Mouse (Mus musculus) stomach, postnatal 0 days (tissue): ENCODE data around the gene Hells. TPM values are rescaled to one million over a fixed set of nuclear protein-coding genes. Genes with fewer than 3 reads are reported as not detected.

Experiments used
- ATAC-seq: fragments of 200-750 bp; cut with Nextera tagmentation; 2 replicates; pipeline ENCODE4 v1.8.0; 2017; ENCODE audit not compliant: low FRiP score, low TSS enrichment
- DNase-seq: peaks from one replicate; pipeline ENCODE4 v3.0.0-alpha.2; 2016; ENCODE audit warnings: low spot score
- H3K27ac ChIP-seq: fragments of 300-500 bp; sonication (generic); replicated peaks from 2 replicates; pipeline ENCODE4 v1.5.1; 2014; ENCODE audit warnings: mild to moderate bottlenecking, control low read depth
- H3K27me3 ChIP-seq: fragments of 300-500 bp; sonication (generic); 2 replicates; pipeline ENCODE4 v1.6.1; 2014; ENCODE audit warnings: low read length; ENCODE audit not compliant: control insufficient read depth, insufficient read depth
- H3K36me3 ChIP-seq: fragments of 300-500 bp; sonication (generic); 2 replicates; pipeline ENCODE4 v1.6.1; 2014; ENCODE audit warnings: low read length, mixed read lengths; ENCODE audit not compliant: control insufficient read depth, insufficient read depth
- H3K4me1 ChIP-seq: fragments of 300-500 bp; sonication (generic); replicated peaks from 2 replicates; pipeline ENCODE4 v1.6.1; 2014; ENCODE audit warnings: antibody characterized with exemption; ENCODE audit not compliant: control insufficient read depth, insufficient read depth
- H3K4me2 ChIP-seq: fragments of 300-500 bp; sonication (generic); replicated peaks from 2 replicates; pipeline ENCODE4 v1.6.1; 2014; ENCODE audit warnings: low read depth, mild to moderate bottlenecking, control low read depth, moderate library complexity
- H3K4me3 ChIP-seq: fragments of 300-500 bp; sonication (generic); 2 replicates; pipeline ENCODE4 v1.5.1; 2014; ENCODE audit warnings: low read depth, low read length, control low read depth
- H3K9ac ChIP-seq: fragments of 300-500 bp; sonication (generic); 2 replicates; pipeline ENCODE4 v1.6.1; 2014; ENCODE audit warnings: mild to moderate bottlenecking, low read length, control low read depth, mixed read lengths
- H3K9me3 ChIP-seq: fragments of 300-500 bp; sonication (generic); 2 replicates; pipeline ENCODE4 v1.6.1; 2016; ENCODE audit warnings: low read length; ENCODE audit not compliant: control insufficient read depth
- CTCF ChIP-seq: IDR thresholded peaks from 2 replicates; pipeline ENCODE4 v1.5.1; 2016; ENCODE audit warnings: antibody characterized with exemption, low read depth, mild to moderate bottlenecking, moderate library complexity
- EP300 ChIP-seq: optimal IDR thresholded peaks from 2 replicates; pipeline ENCODE3; 2016; ENCODE audit warnings: antibody characterized with exemption
- WGBS: fragments of 180-500 bp; shearing (Covaris S2); extraction: QIAGEN DNeasy Blood & Tissue Kit; methylation state at CpG from one replicate; pipeline ENCODE4 v1.1.7; 2014; 5-methylcytosine and 5-hydroxymethylcytosine counted together
- polyA plus RNA-seq: library from polyadenylated mRNA; unstranded; fragments of >200 nt; fragmentation: Nextera tagmentation; extraction: Ambion mirVana; gene quantifications from 2 replicates; pipeline ENCODE4 v1.2.1, GENCODE M21; 2015

Gene Hells
- 13.7 and 14.3 TPM in 2 replicates for polyA plus RNA-seq

- WGBS = 0% methylated on average over 76 of the region's 76 CpGs
- Histone ChIP-seq H3K9me3 (no peaks in the 10 kb centered on the region), H3K36me3 (no peaks in the 10 kb centered on the region), H3K4me2 (peak within 1 kb of the TSS; percentile 100), H3K4me3 (peak within 1 kb of the TSS; percentile 83), H3K27me3 (no peaks in the 10 kb centered on the region), H3K4me1 (no peaks in the 10 kb centered on the region), H3K27ac (peak within 1 kb of the TSS; percentile 40), H3K9ac (peak within 1 kb of the TSS; percentile 82)
- TF ChIP-seq EP300 = peak; percentile 92
- TF ChIP-seq CTCF = no peak
- ATAC-seq = peak; percentile 94
- peak; percentile 91 for DNase-seq
Measured at GRCm38 (mm10) chr19:38930788-38931565, at the start of gene Hells. TSS of gene Hells (plus strand) at chr19:38930915.

- Histone ChIP-seq H3K9me3 (no peaks in the 10 kb centered on the region), H3K4me2 (no peak overlapping the region), H3K27me3 (no peaks in the 10 kb centered on the region), H3K4me1 (no peaks in the 10 kb centered on the region), H3K4me3 (no peak overlapping the region), H3K9ac (no peak overlapping the region), H3K27ac (no peak overlapping the region), H3K36me3 (no peaks in the 10 kb centered on the region; the same call in 1 of the 2 replicates)
- DNase-seq (peak; percentile 20), ATAC-seq (no peak)
- WGBS = 55% methylated on average over 12 of the region's 12 CpGs
- no peak for TF ChIP-seq EP300
- peak; percentile 56 for TF ChIP-seq CTCF
Measured at GRCm38 (mm10) chr19:38901146-38902135, 29.3 kb upstream of the Hells start.

- H3K27me3 ChIP-seq = no peaks in the 10 kb centered on the region
- WGBS = 89% methylated on average over 5 of the region's 5 CpGs
- no peak overlapping the region for H3K27ac ChIP-seq
- H3K9me3 ChIP-seq = no peaks in the 10 kb centered on the region
- no peak overlapping the region for H3K4me2 ChIP-seq
- no peak overlapping the region for H3K4me3 ChIP-seq
- TF ChIP-seq CTCF = no peak
- TF ChIP-seq EP300 = no peak
- no peaks in the 10 kb centered on the region; the same call in 1 of the 2 replicates for H3K36me3 ChIP-seq
- no peak overlapping the region for H3K9ac ChIP-seq
- no peak for DNase-seq
- H3K4me1 ChIP-seq = no peaks in the 10 kb centered on the region
- ATAC-seq = no peak
Measured at GRCm38 (mm10) chr19:38902501-38902900, 28.2 kb upstream of the Hells start.

GRCm38 (mm10) chr19:38913786-38914185, 16.9 kb upstream of the Hells start:
- Histone ChIP-seq H3K4me3 (no peak overlapping the region), H3K9ac (no peak overlapping the region), H3K4me1 (no peaks in the 10 kb centered on the region), H3K27me3 (no peaks in the 10 kb centered on the region), H3K27ac (no peak overlapping the region), H3K36me3 (0 out of 2 replicates have a peak, but pooled peaks cover 2% of the 10 kb centered on the region), H3K4me2 (no peak overlapping the region), H3K9me3 (no peaks in the 10 kb centered on the region)
- DNase-seq = no peak
- TF ChIP-seq CTCF (no peak), EP300 (no peak)
- no peak for ATAC-seq
- 93% methylated on average over 9 of the region's 9 CpGs for WGBS

- DNase-seq (no peak), ATAC-seq (no peak)
- Histone ChIP-seq H3K4me1 (no peaks in the 10 kb centered on the region), H3K4me2 (no peak overlapping the region), H3K36me3 (0 out of 2 replicates have a peak, but pooled peaks cover 2% of the 10 kb centered on the region), H3K9me3 (no peaks in the 10 kb centered on the region), H3K4me3 (no peak overlapping the region), H3K9ac (no peak overlapping the region), H3K27me3 (no peaks in the 10 kb centered on the region), H3K27ac (no peak overlapping the region)
- no peak for TF ChIP-seq EP300
- TF ChIP-seq CTCF = no peak
- WGBS = 91% methylated on average over 15 of the region's 15 CpGs
Measured at GRCm38 (mm10) chr19:38914926-38915325, 15.8 kb upstream of the Hells start.
